Mouse (Mus musculus) stomach, postnatal 0 days (tissue): Measurements from ENCODE around the gene Kcnq4.

ENCODE experiments used
- CTCF ChIP-seq: IDR thresholded peaks from 2 replicates; pipeline ENCODE4 v1.5.1; 2016; ENCODE audit warnings: antibody characterized with exemption, low read depth, mild to moderate bottlenecking, moderate library complexity
- EP300 ChIP-seq: optimal IDR thresholded peaks from 2 replicates; pipeline ENCODE3; 2016; ENCODE audit warnings: antibody characterized with exemption

DNA sequence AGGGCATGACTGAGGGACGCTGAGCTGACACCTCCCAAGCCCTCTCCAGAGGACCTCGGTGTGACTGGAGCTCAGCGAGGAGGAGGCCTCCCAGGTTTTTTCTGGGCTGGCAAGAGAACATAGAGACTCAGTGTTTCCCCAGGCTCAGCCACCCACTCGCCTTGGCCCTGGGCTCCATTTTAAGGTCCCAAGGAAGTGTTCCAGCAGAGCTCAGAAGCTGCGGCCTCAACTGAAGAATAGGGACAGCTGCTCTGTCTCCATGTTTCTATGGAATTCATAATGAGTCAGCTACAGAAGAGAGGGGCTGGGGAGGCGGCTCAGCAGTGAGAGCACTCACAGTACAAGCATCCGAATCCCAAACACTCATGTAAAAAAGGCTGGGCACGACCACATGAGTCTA lies 30.8 kb downstream of the Kcnq4 start:
- TF ChIP-seq CTCF = no peak
- no peak for TF ChIP-seq EP300
